Mouse (Mus musculus) adrenal gland, postnatal 25 days (tissue): ENCODE measurements around the gene Pdlim3. TPM values are rescaled to one million over a fixed set of nuclear protein-coding genes. Genes with fewer than 3 reads are reported as not detected.
"Not testable (repeated sequence)": the region's sequence is repeated elsewhere in the genome, so short reads cannot be mapped to it uniquely, and the experiment has no call there.

ENCODE experiments used
- DNase-seq: peaks from one replicate; pipeline ENCODE4 v3.0.0; 2021; ENCODE audit warnings: mixed read lengths
- long read RNA-seq: library from polyadenylated mRNA; stranded (forward); transcript quantifications from one replicate; pipeline ENCODE4 v2.0.0, GENCODE M21; 2021
- total RNA-seq: library from RNA; stranded (reverse); gene quantifications from 2 replicates; pipeline ENCODE4 v1.2.3, GENCODE M21; 2021

The Pdlim3 gene
- total RNA-seq = 1.4 and 1.9 TPM in 2 replicates
- long read RNA-seq, partial matches to known transcripts = 0 of 2 reads
- long read RNA-seq, other reads (novel, unspliced or antisense) = 0 of 2 reads

DNA sequence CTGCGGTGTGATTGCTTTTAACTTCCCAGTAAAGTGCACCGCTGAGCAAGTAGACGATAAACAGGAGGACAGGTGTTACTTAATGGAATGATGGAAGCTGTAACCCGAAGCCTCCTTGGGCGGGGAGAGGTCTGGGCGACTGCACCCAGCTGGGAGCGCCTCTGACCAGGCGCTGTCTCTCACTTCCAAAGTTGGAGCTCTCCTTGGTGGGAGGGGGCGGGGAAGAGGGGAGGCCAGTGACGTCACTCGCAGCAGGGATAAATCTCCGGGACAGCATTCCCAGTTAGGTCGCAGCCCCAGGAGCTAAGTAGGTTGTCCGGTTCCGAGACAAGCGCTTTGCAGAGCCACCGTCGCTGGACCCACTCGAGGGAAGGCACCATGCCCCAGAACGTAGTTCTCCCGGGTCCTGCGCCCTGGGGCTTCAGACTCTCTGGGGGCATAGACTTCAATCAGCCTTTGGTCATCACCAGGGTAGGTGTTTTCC lies at the start of gene Pdlim3:
TSS of gene Pdlim3 (plus strand) at position 260 of the 484 bp plus-strand sequence.
- peak; percentile 41 for DNase-seq

GRCm38 (mm10) chr8:45843306-45843705 lies 42.0 kb upstream of the Pdlim3 start:
- no peak for DNase-seq

GRCm38 (mm10) chr8:45844097-45844885 lies 41.0 kb upstream of the Pdlim3 start:
- DNase-seq = no peak

GRCm38 (mm10) chr8:45844911-45845481 lies 40.3 kb upstream of the Pdlim3 start:
- DNase-seq = no peak

- no peak for DNase-seq
Observed at GRCm38 (mm10) chr8:45845906-45846305, 39.4 kb upstream of the Pdlim3 start.

DNA sequence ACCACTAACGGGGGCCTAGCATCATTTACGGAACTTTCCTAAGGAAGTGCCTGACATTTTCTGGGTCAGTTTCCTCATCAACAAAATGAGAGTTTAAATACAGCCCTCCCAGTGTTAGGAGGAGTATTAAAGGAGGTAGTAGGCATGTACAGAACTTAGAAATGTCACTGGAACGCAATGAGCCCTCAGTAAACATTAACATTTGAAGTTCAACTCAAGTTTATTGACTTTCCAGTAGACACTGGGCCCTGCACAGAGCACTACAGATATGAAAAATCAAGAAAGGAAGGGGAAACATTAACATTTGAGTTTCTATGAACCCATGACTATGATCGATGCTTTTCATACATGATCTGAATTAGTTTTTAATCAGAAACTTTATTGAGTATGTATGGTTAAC lies 30.1 kb upstream of the Pdlim3 start:
- no peak for DNase-seq

GRCm38 (mm10) chr8:45857734-45858133 lies 27.5 kb upstream of the Pdlim3 start:
- no peak for DNase-seq

DNA sequence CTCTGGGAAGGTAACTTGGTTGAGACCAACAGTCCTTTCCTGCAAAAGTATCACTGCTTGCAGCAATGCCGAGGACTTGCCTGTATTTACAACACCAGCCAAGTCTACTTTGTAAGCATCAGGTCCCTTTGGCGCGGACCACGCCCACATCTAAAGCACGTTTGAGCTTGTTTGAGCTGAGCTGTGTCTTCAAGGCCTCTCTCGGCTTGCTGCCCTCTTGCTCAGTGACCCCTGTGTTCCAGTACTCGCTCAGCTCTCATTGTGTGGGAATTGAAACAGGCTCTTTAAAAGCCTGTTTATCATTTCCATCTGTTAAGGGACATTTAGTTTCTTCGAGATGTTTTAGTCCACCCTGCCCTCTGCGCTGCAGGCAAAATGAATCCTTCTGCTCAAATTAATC lies 26.9 kb upstream of the Pdlim3 start:
- no peak for DNase-seq

- DNase-seq = not testable (repeated sequence)
Observed at GRCm38 (mm10) chr8:45871587-45871986, 13.7 kb upstream of the Pdlim3 start.

DNA sequence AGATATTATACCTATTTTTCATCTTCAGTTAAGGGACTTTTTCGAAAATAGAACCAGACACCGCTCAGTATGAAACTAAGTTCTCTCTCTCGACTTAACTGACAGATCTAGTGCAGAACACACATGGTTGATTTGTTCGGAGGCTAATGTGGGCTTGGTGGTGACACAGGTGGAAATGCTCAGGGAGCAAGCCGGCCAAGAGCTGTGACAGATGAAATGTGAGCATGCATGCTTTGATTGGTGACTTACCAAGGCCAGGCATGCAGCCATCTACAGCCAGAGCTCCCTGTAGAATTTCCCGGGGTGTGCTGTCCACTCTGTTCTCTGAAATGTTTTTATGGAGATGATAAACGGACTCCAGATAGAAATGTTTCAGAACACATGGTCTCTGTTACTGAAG lies 13.2 kb upstream of the Pdlim3 start:
- DNase-seq = no peak

- DNase-seq = peak; percentile 89
Observed at GRCm38 (mm10) chr8:45874945-45875626, 10.2 kb upstream of the Pdlim3 start.

- DNase-seq = no peak
Observed at GRCm38 (mm10) chr8:45876397-45876796, 8.9 kb upstream of the Pdlim3 start.

- DNase-seq = no peak
Observed at GRCm38 (mm10) chr8:45877680-45878079, 7.6 kb upstream of the Pdlim3 start.

- DNase-seq = no peak
Observed at GRCm38 (mm10) chr8:45880457-45880856, 4.8 kb upstream of the Pdlim3 start.

GRCm38 (mm10) chr8:45881726-45882125 lies 3.5 kb upstream of the Pdlim3 start:
- DNase-seq = no peak

DNA sequence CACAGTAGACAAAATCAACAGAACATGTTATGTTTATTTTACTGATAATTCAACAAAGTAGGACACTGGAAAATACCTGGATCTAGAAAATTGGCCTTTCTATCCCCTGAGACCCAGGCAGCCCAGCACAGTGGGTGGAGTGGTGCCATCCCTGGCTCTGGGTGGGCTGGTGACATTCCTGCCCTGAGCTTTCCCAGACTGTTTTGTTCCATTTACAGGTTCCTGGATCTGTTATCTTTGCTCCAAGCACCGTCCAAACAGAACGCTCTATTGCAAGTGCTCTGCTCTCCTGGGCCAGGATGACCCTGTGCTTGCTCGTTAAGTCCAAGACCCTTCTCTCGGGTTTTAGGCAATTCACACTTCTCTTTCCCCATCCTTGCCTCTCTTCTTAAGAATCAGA lies 1.5 kb upstream of the Pdlim3 start:
- DNase-seq = no peak

DNA sequence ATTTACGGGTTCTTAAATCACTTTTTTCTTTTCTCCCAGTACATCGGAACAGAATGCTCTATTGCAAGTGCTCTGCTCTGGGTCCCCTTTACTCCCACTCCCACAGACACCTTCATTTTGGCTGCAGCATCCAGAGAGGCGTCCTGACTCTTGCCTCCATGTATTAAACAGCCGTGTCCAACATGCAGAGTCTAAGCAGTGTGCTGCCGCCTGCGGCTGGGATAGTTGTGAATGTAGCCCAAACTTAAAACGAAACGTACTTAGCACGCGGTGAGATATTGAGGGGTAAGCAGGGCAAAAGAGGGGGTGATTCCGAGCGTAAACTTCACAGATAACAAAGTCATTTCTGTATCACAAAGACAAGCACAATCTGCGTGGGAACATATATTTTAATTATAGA lies 709 bp upstream of the Pdlim3 start:
- DNase-seq = peak; percentile 10

GRCm38 (mm10) chr8:45885775-45886174 lies 514 bp downstream of the Pdlim3 start:
- DNase-seq = no peak

- DNase-seq = no peak
Observed at GRCm38 (mm10) chr8:45889737-45890136, 4.5 kb downstream of the Pdlim3 start.

- DNase-seq = no peak
Observed at GRCm38 (mm10) chr8:45896590-45896989, 11.3 kb downstream of the Pdlim3 start.

DNA sequence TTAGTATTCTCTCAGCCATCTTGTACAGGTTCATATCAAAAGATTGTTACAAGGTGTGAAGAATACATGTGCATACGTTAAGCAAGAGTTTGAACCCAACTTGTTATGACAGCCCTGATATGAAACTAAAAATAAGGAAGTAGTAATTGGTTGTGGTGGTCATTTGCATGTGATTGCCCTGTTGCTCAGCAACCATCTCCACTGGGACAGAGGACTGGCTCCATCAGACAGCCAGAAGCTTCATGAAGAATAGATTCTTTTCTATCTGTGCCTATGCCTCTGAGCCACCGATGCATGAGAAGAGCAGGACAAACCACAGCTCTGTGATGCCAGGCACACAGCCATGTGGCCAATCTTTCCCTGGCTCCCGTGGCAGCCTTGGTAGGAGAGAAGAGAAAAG lies 14.5 kb downstream of the Pdlim3 start:
- DNase-seq = no peak

- DNase-seq = no peak
Observed at GRCm38 (mm10) chr8:45901626-45902025, 16.4 kb downstream of the Pdlim3 start.

- DNase-seq = no peak
Observed at GRCm38 (mm10) chr8:45903659-45904058, 18.4 kb downstream of the Pdlim3 start.
